Mouse (Mus musculus) forebrain, embryonic 10.5 days (tissue): Measurements from ENCODE around the gene Pde4c. TPM values are rescaled to one million over a fixed set of nuclear protein-coding genes. Genes with fewer than 3 reads are reported as not detected.
A peak's percentile ranks its signal among the peaks of the same experiment; 100 is the strongest.

ENCODE experiments used
- DNase-seq: peaks from one replicate; pipeline ENCODE4 v3.0.0-alpha.2; 2017; ENCODE audit warnings: low spot score; ENCODE audit errors: extremely low spot score
- H3K27ac ChIP-seq: fragments of 300-500 bp; sonication (generic); 2 replicates; pipeline ENCODE4 v1.5.1; 2016; ENCODE audit warnings: mild to moderate bottlenecking
- H3K27me3 ChIP-seq: fragments of 300-500 bp; sonication (generic); 2 replicates; pipeline ENCODE4 v1.6.1; 2016; ENCODE audit warnings: mild to moderate bottlenecking; ENCODE audit not compliant: poor library complexity, severe bottlenecking
- H3K36me3 ChIP-seq: fragments of 300-500 bp; sonication (generic); replicated peaks from 2 replicates; pipeline ENCODE4 v1.6.1; 2016; ENCODE audit warnings: mild to moderate bottlenecking, moderate library complexity
- H3K4me1 ChIP-seq: fragments of 300-500 bp; sonication (generic); 2 replicates; pipeline ENCODE4 v1.6.1; 2016
- H3K4me3 ChIP-seq: fragments of 300-500 bp; sonication (generic); 2 replicates; pipeline ENCODE4 v1.5.1; 2016; ENCODE audit warnings: mild to moderate bottlenecking, moderate library complexity
- H3K9me3 ChIP-seq: fragments of 300-500 bp; sonication (generic); 2 replicates; pipeline ENCODE4 v1.6.1; 2016; ENCODE audit warnings: mild to moderate bottlenecking, moderate library complexity
- WGBS: fragments of 180-500 bp; shearing (Covaris S2); methylation state at CpG from one replicate; pipeline ENCODE4 v1.1.7; 2016; 5-methylcytosine and 5-hydroxymethylcytosine counted together
- polyA plus RNA-seq: library from polyadenylated mRNA; unstranded; fragments of >200 nt; fragmentation: Nextera tagmentation; extraction: Ambion mirVana; gene quantifications from 2 replicates; pipeline ENCODE4 v1.2.1, GENCODE M21; 2016

Gene Pde4c
- polyA plus RNA-seq, 1 experiment from 2014 or later, result 0.68 TPM

- H3K4me1 ChIP-seq, result peaks cover 50% of the 10 kb centered on the region
- WGBS, result 95% methylated on average over 3 of the region's 3 CpGs
- peak overlapping the region; percentile 40 for H3K27ac ChIP-seq
- H3K4me3 ChIP-seq, result no peak overlapping the region
- no peak for DNase-seq
- no peaks in the 10 kb centered on the region for H3K9me3 ChIP-seq
- H3K36me3 ChIP-seq, result 0 out of 2 replicates have a peak, but pooled peaks cover 2% of the 10 kb centered on the region
- H3K27me3 ChIP-seq, result no peaks in the 10 kb centered on the region
Observed at GRCm38 (mm10) chr8:70688136-70688535, 35.4 kb upstream of the Pde4c start.

- WGBS, result 75% methylated on average over 5 of the region's 5 CpGs
- Histone ChIP-seq H3K9me3 (no peaks in the 10 kb centered on the region), H3K4me3 (no peak overlapping the region), H3K27me3 (peaks cover 5% of the 10 kb centered on the region), H3K36me3 (0 out of 2 replicates have a peak, but pooled peaks cover 2% of the 10 kb centered on the region), H3K27ac (peak overlapping the region; percentile 74), H3K4me1 (peaks cover 53% of the 10 kb centered on the region)
- DNase-seq, result no peak
Observed at GRCm38 (mm10) chr8:70689892-70690390, 33.6 kb upstream of the Pde4c start.

- Histone ChIP-seq H3K27ac (peak overlapping the region; percentile 99), H3K4me3 (peak overlapping the region; percentile 46), H3K27me3 (peaks cover 15% of the 10 kb centered on the region), H3K4me1 (peaks cover 66% of the 10 kb centered on the region), H3K9me3 (no peaks in the 10 kb centered on the region), H3K36me3 (0 out of 2 replicates have a peak, but pooled peaks cover 2% of the 10 kb centered on the region)
- 54% methylated on average over 4 of the region's 4 CpGs for WGBS
- no peak for DNase-seq
Observed at GRCm38 (mm10) chr8:70691230-70691629, 32.3 kb upstream of the Pde4c start.

GRCm38 (mm10) chr8:70691727-70692231 lies 31.7 kb upstream of the Pde4c start:
- DNase-seq, result peak; percentile 92
- WGBS, result 0% methylated on average over 20 of the region's 20 CpGs
- Histone ChIP-seq H3K9me3 (no peaks in the 10 kb centered on the region), H3K36me3 (no peaks in the 10 kb centered on the region), H3K4me1 (peaks cover 72% of the 10 kb centered on the region), H3K27me3 (peaks cover 15% of the 10 kb centered on the region), H3K4me3 (peak overlapping the region; percentile 46), H3K27ac (peak overlapping the region; percentile 99)

GRCm38 (mm10) chr8:70693636-70694035 lies 29.9 kb upstream of the Pde4c start:
- H3K27me3 ChIP-seq, result peaks cover 15% of the 10 kb centered on the region
- no peak for DNase-seq
- H3K4me3 ChIP-seq, result no peak overlapping the region
- H3K4me1 ChIP-seq, result peaks cover 81% of the 10 kb centered on the region
- H3K9me3 ChIP-seq, result no peaks in the 10 kb centered on the region
- WGBS, result 81% methylated on average over 5 of the region's 5 CpGs
- peak overlapping the region; percentile 66 for H3K27ac ChIP-seq
- H3K36me3 ChIP-seq, result no peaks in the 10 kb centered on the region

GRCm38 (mm10) chr8:70695318-70696018 lies 28.1 kb upstream of the Pde4c start:
- no peaks in the 10 kb centered on the region for H3K36me3 ChIP-seq
- peak overlapping the region; percentile 99 for H3K27ac ChIP-seq
- peaks cover 15% of the 10 kb centered on the region for H3K27me3 ChIP-seq
- 33% methylated on average over 32 of the region's 32 CpGs for WGBS
- 0 out of 2 replicates have a peak overlapping the region, but pooled peaks have one; percentile 42 for H3K4me3 ChIP-seq
- H3K9me3 ChIP-seq, result no peaks in the 10 kb centered on the region
- no peak for DNase-seq
- peaks cover 76% of the 10 kb centered on the region for H3K4me1 ChIP-seq

- Histone ChIP-seq H3K4me1 (peaks cover 76% of the 10 kb centered on the region), H3K4me3 (peak overlapping the region; percentile 42), H3K27me3 (peaks cover 15% of the 10 kb centered on the region), H3K9me3 (no peaks in the 10 kb centered on the region), H3K27ac (peak overlapping the region; percentile 99), H3K36me3 (peaks cover 5% of the 10 kb centered on the region)
- WGBS, result 10% methylated on average over 31 of the region's 31 CpGs
- peak; percentile 83 for DNase-seq
Observed at GRCm38 (mm10) chr8:70696019-70696885, 27.3 kb upstream of the Pde4c start.

GRCm38 (mm10) chr8:70696946-70697345 lies 26.6 kb upstream of the Pde4c start:
- Histone ChIP-seq H3K4me3 (peak overlapping the region; percentile 42), H3K27ac (peak overlapping the region; percentile 99), H3K27me3 (peaks cover 15% of the 10 kb centered on the region), H3K36me3 (peaks cover 11% of the 10 kb centered on the region), H3K9me3 (no peaks in the 10 kb centered on the region), H3K4me1 (peaks cover 76% of the 10 kb centered on the region)
- DNase-seq, result no peak
- 48% methylated on average over 4 of the region's 4 CpGs for WGBS

GRCm38 (mm10) chr8:70697366-70698250 lies 25.9 kb upstream of the Pde4c start:
- 74% methylated on average over 12 of the region's 12 CpGs for WGBS
- Histone ChIP-seq H3K27me3 (peaks cover 15% of the 10 kb centered on the region), H3K4me3 (peak overlapping the region; percentile 97), H3K36me3 (peaks cover 17% of the 10 kb centered on the region), H3K4me1 (peaks cover 76% of the 10 kb centered on the region), H3K27ac (peak overlapping the region; percentile 99), H3K9me3 (no peaks in the 10 kb centered on the region)
- no peak for DNase-seq

- WGBS, result under 1% methylated on average over 63 of the region's 69 CpGs
- no peaks in the 10 kb centered on the region for H3K9me3 ChIP-seq
- peak within 1 kb of the TSS; percentile 99 for H3K27ac ChIP-seq
- peaks cover 76% of the 10 kb centered on the region for H3K4me1 ChIP-seq
- peak within 1 kb of the TSS; percentile 97 for H3K4me3 ChIP-seq
- peaks cover 23% of the 10 kb centered on the region for H3K36me3 ChIP-seq
- H3K27me3 ChIP-seq, result peaks cover 15% of the 10 kb centered on the region
- peak; percentile 100 for DNase-seq
Observed at GRCm38 (mm10) chr8:70698310-70699109, 25.0 kb upstream of the Pde4c start, which contains the start of gene Jund. Jund (plus strand) TSS chr8:70698949.

- H3K36me3 ChIP-seq, result peaks cover 28% of the 10 kb centered on the region
- H3K4me1 ChIP-seq, result peaks cover 73% of the 10 kb centered on the region
- H3K27ac ChIP-seq, result peak overlapping the region; percentile 99
- peak; percentile 72 for DNase-seq
- WGBS, result under 1% methylated on average over 88 of the region's 89 CpGs
- peaks cover 15% of the 10 kb centered on the region for H3K27me3 ChIP-seq
- peak overlapping the region; percentile 97 for H3K4me3 ChIP-seq
- no peaks in the 10 kb centered on the region for H3K9me3 ChIP-seq
Observed at GRCm38 (mm10) chr8:70699116-70699833, 24.2 kb upstream of the Pde4c start.
